Mouse (Mus musculus): Measurements from ENCODE around the gene Slit3.

DNA sequence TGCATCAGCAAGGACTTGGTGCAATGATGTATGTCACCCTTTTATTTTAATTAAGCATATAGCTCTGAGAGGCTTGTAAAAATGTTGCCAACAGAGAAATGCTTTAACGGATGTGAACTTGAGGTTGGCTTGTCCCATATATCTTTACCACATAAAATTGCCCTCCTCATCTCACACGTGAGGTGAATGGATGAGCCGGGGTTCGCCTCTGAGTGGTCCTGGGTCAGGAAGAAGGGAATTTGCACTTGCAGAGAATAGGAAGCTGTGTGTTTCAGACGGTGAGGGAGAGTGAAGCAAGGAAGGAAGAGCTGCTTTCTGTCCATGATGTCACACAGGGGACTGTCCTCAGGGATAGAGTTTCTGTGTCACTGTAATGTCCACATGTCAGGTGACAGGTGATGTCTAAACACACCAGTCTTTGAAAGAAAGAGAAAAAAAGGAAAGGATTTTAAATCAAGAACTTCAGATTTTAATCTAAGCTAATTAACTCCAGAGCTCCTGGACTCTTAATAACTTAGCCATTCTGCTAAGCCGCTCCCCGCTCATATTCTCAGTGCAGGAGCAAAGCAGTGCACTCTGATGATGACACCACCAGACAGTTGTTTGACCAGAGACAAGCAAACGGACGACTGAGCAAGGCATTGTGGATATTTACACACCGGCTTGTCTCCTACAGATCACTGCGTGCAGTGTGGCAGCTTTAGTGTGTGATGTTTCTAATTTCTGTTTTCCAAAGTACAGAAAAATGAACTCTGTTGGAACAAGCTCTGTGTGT is 352.0 kb downstream of the Slit3 start:
- TF ChIP-seq CTCF (IDR thresholded peaks at IDR 0.05; ENCODE audit: borderline replicate concordance, control insufficient read depth, extremely low read depth, insufficient read depth, low read length, poor library complexity) (no peak), POLR2A (IDR thresholded peaks at IDR 0.05; ENCODE audit: control insufficient read depth, extremely low read depth, insufficient read depth, low read length, poor library complexity) (no peak)

Measured in thymus, adult 2 months (tissue).